In genomic region chr13:99515736-99516447, GRCm38 (mm10) we compare ENCODE assay signal across 8 mouse cellular contexts. TPM values are rescaled to one million over a fixed set of nuclear protein-coding genes. Genes with fewer than 3 reads are reported as not detected.
DNase-seq lines count a peak whose midpoint lies in the region; ATAC-seq and TF ChIP-seq lines count a peak whose summit lies in the region.

No protein-coding gene starts in this region.

- intact Hi-C loops in heart, adult 2 months (cut with DNase I): no loop called here
- intact Hi-C loops in heart, postnatal 25 days (cut with DNase I): no loop called here

- H3K27me3 ChIP-seq in heart, adult 2 months (ENCODE audit: control insufficient read depth, insufficient read depth, low read length): no peaks in the 10 kb centered on the region
- no peaks in the 10 kb centered on the region; the same call in 1 of the 2 replicates for H3K27me3 ChIP-seq in heart, embryonic 16.5 days (ENCODE audit: control insufficient read depth, insufficient read depth, low read length)
- H3K27me3 ChIP-seq in limb, embryonic 15.5 days: no peaks in the 10 kb centered on the region
- no peaks in the 10 kb centered on the region for H3K27me3 ChIP-seq in splenic B cell, adult 2 months (ENCODE audit: control insufficient read depth, insufficient read depth, low read length, poor library complexity, severe bottlenecking)

- peak overlapping the region; percentile 86 for H3K4me2 ChIP-seq in heart, embryonic 16.5 days (ENCODE audit: low read depth, low read length)
- H3K4me2 ChIP-seq in limb, embryonic 15.5 days: peak overlapping the region; percentile 94

- TF ChIP-seq CTCF in heart, adult 2 months (IDR thresholded peaks at IDR 0.05): no peak

- H3K36me3 ChIP-seq in heart, adult 2 months (ENCODE audit: control insufficient read depth, insufficient read depth, low read length): no peaks in the 10 kb centered on the region
- no peaks in the 10 kb centered on the region for H3K36me3 ChIP-seq in heart, embryonic 16.5 days (ENCODE audit: control insufficient read depth, insufficient read depth)
- H3K36me3 ChIP-seq in limb, embryonic 15.5 days: no peaks in the 10 kb centered on the region
- H3K36me3 ChIP-seq in splenic B cell, adult 2 months (ENCODE audit: control insufficient read depth, insufficient read depth, low read length, poor library complexity, severe bottlenecking): no peaks in the 10 kb centered on the region

- H3K4me1 ChIP-seq in heart, adult 2 months (ENCODE audit: control insufficient read depth, insufficient read depth, low read length): peaks cover 3% of the 10 kb centered on the region
- peaks cover 18% of the 10 kb centered on the region for H3K4me1 ChIP-seq in heart, embryonic 16.5 days (ENCODE audit: control insufficient read depth, insufficient read depth, low read length)
- peaks cover 26% of the 10 kb centered on the region for H3K4me1 ChIP-seq in limb, embryonic 15.5 days

- ATAC-seq in heart, embryonic 16.5 days (replicated peaks; ENCODE audit: extremely low read depth, insufficient read depth, low FRiP score): no peak
- ATAC-seq in limb, embryonic 15.5 days (ENCODE audit: insufficient number of reproducible peaks, low FRiP score, low TSS enrichment, low read depth): no peak

- H3K9ac ChIP-seq in heart, adult 2 months (ENCODE audit: low read depth, low read length): peak overlapping the region; percentile 78
- peak overlapping the region; percentile 89 for H3K9ac ChIP-seq in heart, embryonic 16.5 days (ENCODE audit: low read length)
- peak overlapping the region; percentile 52 for H3K9ac ChIP-seq in limb, embryonic 15.5 days

- WGBS in heart, adult 2 months: under 1% methylated on average over 44 of the region's 44 CpGs
- under 1% methylated on average over 44 of the region's 44 CpGs for WGBS in heart, embryonic 16.5 days
- WGBS in limb, embryonic 15.5 days: under 1% methylated on average over 44 of the region's 44 CpGs

- DNase-seq in heart, adult 2 months: peak; percentile 13 to 37
- DNase-seq in heart, postnatal 25 days (ENCODE audit: low spot score): no peak
- peak; percentile 7 for DNase-seq in ES-CJ7 (ENCODE audit: low read depth, low spot score)
- peak; percentile 76 for DNase-seq in cerebellum, adult 9-11 months
- DNase-seq in splenic B cell, adult 2 months (ENCODE audit: low read depth, low spot score): peak; percentile 18
- DNase-seq in left cerebral cortex, adult 11 months (ENCODE audit: low spot score): no peak

- TF ChIP-seq EP300 in heart, adult 2 months (IDR thresholded peaks at IDR 0.05; ENCODE audit: insufficient read depth, low read depth, low read length): no peak

- TF ChIP-seq POLR2A in heart, adult 2 months (IDR thresholded peaks at IDR 0.05; ENCODE audit: insufficient read depth, low read depth, low read length): no peak

- H3K27ac ChIP-seq in heart, adult 2 months: peak overlapping the region; percentile 54
- H3K27ac ChIP-seq in heart, embryonic 16.5 days (ENCODE audit: low read length): peak overlapping the region; percentile 86
- H3K27ac ChIP-seq in limb, embryonic 15.5 days: peak overlapping the region; percentile 75

- peak overlapping the region; percentile 66 for H3K4me3 ChIP-seq in heart, adult 2 months
- peak overlapping the region; percentile 91 for H3K4me3 ChIP-seq in heart, embryonic 16.5 days (ENCODE audit: low read length)
- H3K4me3 ChIP-seq in limb, embryonic 15.5 days: peak overlapping the region; percentile 67

- no peaks in the 10 kb centered on the region for H3K9me3 ChIP-seq in heart, embryonic 16.5 days (replicated peaks; ENCODE audit: control insufficient read depth, low read length)
- no peaks in the 10 kb centered on the region for H3K9me3 ChIP-seq in limb, embryonic 15.5 days

- no peaks in the 10 kb centered on the region for H3K79me2 ChIP-seq in heart, adult 2 months (replicated peaks; ENCODE audit: control insufficient read depth, insufficient read depth, low read length)

RNA-seq across cellular contexts. Expression of gene Map1b, which starts 0.4 kb away (rescaled TPM):
- 10 to 100 TPM; 10.2 to 14.6 TPM for total RNA-seq in heart, adult 2 months (2021)
- 2.1 and 3.5 TPM in 2 replicates for polyA plus RNA-seq in heart, adult 2 months (2012; rRNA removed)
- total RNA-seq in heart, postnatal 25 days (2021): 10 to 100 TPM; 12.4 to 14.9 TPM
- 88.0 and 88.2 TPM in 2 replicates for polyA plus RNA-seq in heart, embryonic 16.5 days (2015; fragmentation: Nextera tagmentation; extraction: Ambion mirVana)
- 127 and 137 TPM in 2 replicates for polyA plus RNA-seq in limb, embryonic 15.5 days (2015; fragmentation: Nextera tagmentation; extraction: Ambion mirVana)

Comparison
In these comparisons a context has a peak if more than half of its experiments do, and no peak if none do; other contexts are left out.
1. DNase-seq: peak in heart, adult 2 months (2 of 2), ES-CJ7 (single experiment), cerebellum, adult 9-11 months (single experiment) and splenic B cell, adult 2 months (single experiment); none in heart, postnatal 25 days (single experiment) and left cerebral cortex, adult 11 months (single experiment).
2. RNA of gene Map1b, which starts 0.4 kb away (polyA plus RNA-seq): 127 to 137 TPM in limb, embryonic 15.5 days and 88.0 to 88.2 TPM in heart, embryonic 16.5 days; 2.1 to 3.5 TPM in heart, adult 2 months; every median in the first group is over 10 times any median in the second.
3. Peak in every context shown above with its lines, with median percentiles within 50 percentile points of each other: H3K27ac ChIP-seq, H3K4me3 ChIP-seq and H3K9ac ChIP-seq.